Mouse (Mus musculus): ENCODE data around the gene Btc. TPM values are rescaled to one million over a fixed set of nuclear protein-coding genes. Genes with fewer than 3 reads are reported as not detected.

The Btc gene
- polyA plus RNA-seq, 1 experiment from 2014 or later = 0.08 TPM

Other genes with a start within 250 kb of the Btc start
- gene Parm1, start 114.6 kb upstream of the Btc start, polyA plus RNA-seq (2015; fragmentation: Nextera tagmentation; extraction: Ambion mirVana) = 6.8 and 8.5 TPM in 2 replicates